Mouse (Mus musculus) forebrain, embryonic 12.5 days (tissue): ENCODE measurements at regions not wholly inside any gene's neighbourhood (a gene's known extent, or its start where the extent isn't known, plus 50 kb on each side); places are given as distances from the start of the nearest gene placed in this dataset.
A peak's percentile ranks its signal among the peaks of the same experiment; 100 is the strongest.

ENCODE experiments used
- ATAC-seq: fragments of 200-750 bp; cut with Nextera tagmentation; 2 replicates; pipeline ENCODE4 v1.8.0; 2017; ENCODE audit warnings: moderate TSS enrichment; ENCODE audit not compliant: low FRiP score
- H3K27ac ChIP-seq: fragments of 300-500 bp; sonication (generic); 2 replicates; pipeline ENCODE4 v1.5.1; 2016; ENCODE audit warnings: mild to moderate bottlenecking
- H3K27me3 ChIP-seq: fragments of 300-500 bp; sonication (generic); 2 replicates; pipeline ENCODE4 v1.6.1; 2016; ENCODE audit warnings: mild to moderate bottlenecking
- H3K36me3 ChIP-seq: fragments of 300-500 bp; sonication (generic); replicated peaks from 2 replicates; pipeline ENCODE4 v1.6.1; 2016; ENCODE audit warnings: mild to moderate bottlenecking
- H3K4me1 ChIP-seq: fragments of 300-500 bp; sonication (generic); 2 replicates; pipeline ENCODE4 v1.6.1; 2016
- H3K4me2 ChIP-seq: fragments of 300-500 bp; sonication (generic); 2 replicates; pipeline ENCODE4 v1.6.1; 2016; ENCODE audit warnings: mild to moderate bottlenecking, moderate library complexity
- H3K4me3 ChIP-seq: fragments of 300-500 bp; sonication (generic); replicated peaks from 2 replicates; pipeline ENCODE4 v1.5.1; 2016; ENCODE audit warnings: mild to moderate bottlenecking
- H3K9ac ChIP-seq: fragments of 300-500 bp; sonication (generic); 2 replicates; pipeline ENCODE4 v1.6.1; 2016; ENCODE audit warnings: mild to moderate bottlenecking
- H3K9me3 ChIP-seq: fragments of 300-500 bp; sonication (generic); 2 replicates; pipeline ENCODE4 v1.6.1; 2016
- WGBS: fragments of 180-500 bp; shearing (Covaris S2); methylation state at CpG from one replicate; pipeline ENCODE4 v1.1.7; 2016; 5-methylcytosine and 5-hydroxymethylcytosine counted together

DNA sequence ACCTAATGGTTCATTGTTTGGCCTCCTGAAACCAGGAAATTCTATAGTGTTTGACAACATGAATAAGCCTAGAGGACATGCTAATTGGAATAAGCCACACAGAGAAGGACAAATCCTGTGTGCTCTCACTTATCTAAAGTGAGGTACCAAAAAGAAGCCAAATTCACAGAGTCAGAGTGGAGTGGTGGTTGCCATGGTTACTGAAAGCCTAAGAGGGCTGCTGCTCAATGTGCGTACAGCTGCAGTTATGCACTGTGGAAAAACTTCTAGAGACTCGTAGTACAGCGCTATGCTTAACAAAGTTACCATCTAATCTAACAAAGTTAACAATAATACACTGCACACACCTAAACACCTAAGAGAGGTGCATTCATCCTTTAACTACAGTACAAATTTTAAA lies 171.4 kb upstream of the Ntm start:
- peaks cover 17% of the 10 kb centered on the region for H3K4me1 ChIP-seq
- H3K27ac ChIP-seq = no peak overlapping the region
- H3K9ac ChIP-seq = no peak overlapping the region
- no peaks in the 10 kb centered on the region for H3K36me3 ChIP-seq
- no peak overlapping the region for H3K4me3 ChIP-seq
- WGBS = 57% methylated on average over 3 of the region's 3 CpGs
- H3K27me3 ChIP-seq = peaks cover 9% of the 10 kb centered on the region; the same call in 1 of the 2 replicates
- no peaks in the 10 kb centered on the region for H3K9me3 ChIP-seq
- H3K4me2 ChIP-seq = no peak overlapping the region
- ATAC-seq = peak; percentile 30; the same call in 1 of the 2 replicates

DNA sequence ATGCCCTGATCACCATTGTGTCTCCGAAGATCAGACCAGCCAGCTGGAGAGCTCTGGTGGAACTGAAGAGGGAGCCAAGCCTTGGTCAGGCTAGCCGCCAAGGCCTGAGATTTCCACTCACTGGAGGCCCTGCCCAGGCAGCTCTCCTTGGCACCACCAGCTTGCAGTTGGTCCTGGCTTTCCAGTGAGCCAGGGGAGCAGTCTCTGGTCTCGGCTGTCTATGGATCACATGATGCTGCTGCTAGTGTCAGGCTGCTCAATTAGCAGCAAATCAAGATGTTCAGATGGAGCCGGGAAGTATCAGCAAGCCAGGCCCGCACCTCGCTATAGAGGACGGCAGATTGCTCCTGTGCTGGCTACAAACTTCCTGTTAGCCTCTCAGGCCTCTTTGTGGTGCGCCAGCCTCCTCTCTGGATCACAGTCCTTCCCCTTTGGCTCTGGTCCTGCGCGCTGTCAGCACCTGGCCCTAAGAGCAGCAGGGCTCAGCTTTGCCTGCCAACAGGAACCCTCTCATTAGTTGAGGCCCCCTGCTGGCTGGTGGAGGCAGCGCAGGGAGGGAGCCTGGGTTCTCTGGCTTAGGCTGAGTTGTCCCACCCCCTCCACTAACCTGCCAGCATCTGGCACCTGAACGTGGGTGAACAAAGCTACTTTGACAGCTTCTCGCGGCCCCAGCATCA lies 174.8 kb upstream of the Ntm start:
- no peak overlapping the region for H3K4me2 ChIP-seq
- WGBS = 30% methylated on average over 14 of the region's 14 CpGs

GRCm38 (mm10) chr9:30140188-30140587 lies 177.2 kb upstream of the Ntm start:
- Histone ChIP-seq H3K27me3 (peaks cover 9% of the 10 kb centered on the region; the same call in 1 of the 2 replicates), H3K4me1 (peaks cover 17% of the 10 kb centered on the region), H3K36me3 (no peaks in the 10 kb centered on the region), H3K27ac (no peak overlapping the region), H3K9ac (no peak overlapping the region), H3K4me3 (no peak overlapping the region), H3K4me2 (no peak overlapping the region), H3K9me3 (no peaks in the 10 kb centered on the region)
- 56% methylated on average over 3 of the region's 3 CpGs for WGBS
- peak; percentile 34; the same call in 1 of the 2 replicates for ATAC-seq

More for the DNA sequence above, 174.8 kb upstream of the Ntm start:
- H3K36me3 ChIP-seq = no peaks in the 10 kb centered on the region
- H3K9me3 ChIP-seq = no peaks in the 10 kb centered on the region
- no peak overlapping the region for H3K4me3 ChIP-seq
- H3K4me1 ChIP-seq = peaks cover 25% of the 10 kb centered on the region
- no peak overlapping the region for H3K27ac ChIP-seq
- no peak overlapping the region for H3K9ac ChIP-seq
- H3K27me3 ChIP-seq = peaks cover 9% of the 10 kb centered on the region; the same call in 1 of the 2 replicates
- peak; percentile 62 for ATAC-seq

DNA sequence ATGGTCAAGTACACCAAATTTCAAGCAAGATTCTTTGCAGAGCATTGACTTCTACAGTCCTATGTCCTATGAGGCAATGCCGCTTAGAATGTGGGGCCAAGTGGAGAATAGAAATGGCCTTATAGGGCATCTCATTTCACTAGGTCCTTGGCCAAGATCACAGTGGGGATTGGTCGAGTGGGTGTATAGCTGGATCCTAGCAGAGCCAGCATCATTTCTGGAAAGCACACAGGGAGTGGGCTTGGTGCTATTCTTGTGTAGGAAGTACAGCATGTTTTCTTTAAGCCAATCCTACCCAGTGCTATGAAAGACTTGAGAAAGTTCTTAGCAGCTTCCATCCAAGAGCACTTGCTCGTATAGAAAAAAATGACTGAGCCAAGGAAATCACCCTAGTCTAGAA lies 178.2 kb upstream of the Ntm start:
- peaks cover 7% of the 10 kb centered on the region; the same call in 1 of the 2 replicates for H3K27me3 ChIP-seq
- H3K27ac ChIP-seq = no peak overlapping the region
- no peaks in the 10 kb centered on the region for H3K9me3 ChIP-seq
- no peak overlapping the region for H3K9ac ChIP-seq
- peaks cover 17% of the 10 kb centered on the region for H3K4me1 ChIP-seq
- 91% methylated on average over 3 of the region's 3 CpGs for WGBS
- no peaks in the 10 kb centered on the region for H3K36me3 ChIP-seq
- ATAC-seq = no peak
- no peak overlapping the region for H3K4me2 ChIP-seq
- no peak overlapping the region for H3K4me3 ChIP-seq

GRCm38 (mm10) chr9:30142806-30143458 lies 180.0 kb upstream of the Ntm start:
- no peak overlapping the region for H3K9ac ChIP-seq
- peaks cover 10% of the 10 kb centered on the region for H3K4me1 ChIP-seq
- no peaks in the 10 kb centered on the region for H3K9me3 ChIP-seq
- no peak overlapping the region for H3K27ac ChIP-seq
- H3K4me3 ChIP-seq = no peak overlapping the region
- H3K36me3 ChIP-seq = no peaks in the 10 kb centered on the region
- no peak for ATAC-seq
- H3K27me3 ChIP-seq = no peaks in the 10 kb centered on the region
- H3K4me2 ChIP-seq = no peak overlapping the region
- WGBS = 90% methylated on average over 10 of the region's 10 CpGs

DNA sequence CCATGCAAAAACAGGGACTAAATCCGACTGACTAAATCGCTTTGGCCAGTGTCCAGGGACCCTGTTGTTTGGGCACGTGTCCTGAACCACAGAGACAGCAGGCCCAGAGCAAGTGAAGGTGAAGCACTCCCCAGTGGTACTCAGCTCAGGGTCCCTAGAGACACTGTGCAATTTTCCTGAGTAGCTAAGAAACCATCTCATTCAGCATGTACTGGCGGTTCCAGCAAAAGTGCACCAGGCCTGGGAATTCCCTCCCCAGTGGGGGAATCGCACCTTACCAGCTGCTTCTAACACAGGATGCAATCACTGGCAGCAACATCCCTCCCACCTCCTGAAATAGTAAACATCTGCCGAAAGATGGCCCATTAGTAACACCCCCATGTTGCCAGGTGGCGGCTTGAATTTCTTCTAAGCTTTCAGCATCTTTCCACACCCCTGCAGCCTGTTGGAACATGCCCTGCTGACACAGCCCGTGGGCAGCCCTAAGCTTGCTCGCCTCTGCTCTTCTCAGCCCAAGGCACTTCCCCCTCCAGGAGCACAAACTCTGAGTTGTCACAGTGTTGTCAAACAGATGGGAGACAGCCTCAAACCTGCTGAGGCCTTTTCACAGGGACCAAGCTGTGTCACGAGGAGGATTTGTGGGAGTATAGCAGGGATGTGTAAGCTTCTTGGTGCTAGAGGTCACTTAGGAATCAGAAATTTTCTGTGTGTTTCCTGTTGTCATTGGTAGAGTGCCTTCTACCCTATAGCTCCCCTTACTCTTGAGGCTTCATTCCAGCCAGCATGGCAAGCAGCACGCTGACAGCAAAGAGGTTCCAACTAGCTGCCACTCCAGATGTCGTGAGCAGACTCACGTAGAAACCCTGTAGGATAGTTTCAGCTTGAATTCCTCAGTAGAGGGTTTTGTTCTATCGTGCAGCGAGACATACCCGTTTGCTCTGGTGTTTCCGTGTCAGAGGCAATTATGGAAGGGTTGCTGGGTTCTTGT lies 186.8 kb upstream of the Ntm start:
- H3K4me1 ChIP-seq = peaks cover 4% of the 10 kb centered on the region; the same call in 1 of the 2 replicates
- ATAC-seq = no peak
- no peak overlapping the region for H3K4me2 ChIP-seq
- no peak overlapping the region for H3K9ac ChIP-seq
- WGBS = 59% methylated on average over 17 of the region's 17 CpGs
- no peak overlapping the region for H3K4me3 ChIP-seq
- H3K9me3 ChIP-seq = no peaks in the 10 kb centered on the region
- no peak overlapping the region for H3K27ac ChIP-seq
- no peaks in the 10 kb centered on the region for H3K27me3 ChIP-seq
- no peaks in the 10 kb centered on the region for H3K36me3 ChIP-seq

- peak; percentile 27; the same call in 1 of the 2 replicates for ATAC-seq
Observed at GRCm38 (mm10) chr9:30151173-30151572, 188.2 kb upstream of the Ntm start.

GRCm38 (mm10) chr9:30166235-30166752 lies 203.4 kb upstream of the Ntm start:
- no peak overlapping the region for H3K4me2 ChIP-seq
- WGBS = 90% methylated on average over 13 of the region's 13 CpGs
- H3K27ac ChIP-seq = no peak overlapping the region
- H3K36me3 ChIP-seq = no peaks in the 10 kb centered on the region
- no peaks in the 10 kb centered on the region for H3K9me3 ChIP-seq
- no peaks in the 10 kb centered on the region for H3K27me3 ChIP-seq
- H3K9ac ChIP-seq = no peak overlapping the region
- H3K4me3 ChIP-seq = no peak overlapping the region
- peaks cover 9% of the 10 kb centered on the region; the same call in 1 of the 2 replicates for H3K4me1 ChIP-seq
- no peak for ATAC-seq

More at GRCm38 (mm10) chr9:30151173-30151572, 188.2 kb upstream of the Ntm start:
- WGBS = 97% methylated on average over 1 of the region's 1 CpGs
- H3K27ac ChIP-seq = no peak overlapping the region
- H3K9me3 ChIP-seq = no peaks in the 10 kb centered on the region
- H3K4me1 ChIP-seq = peaks cover 4% of the 10 kb centered on the region; the same call in 1 of the 2 replicates
- no peaks in the 10 kb centered on the region for H3K36me3 ChIP-seq
- H3K4me3 ChIP-seq = no peak overlapping the region
- no peak overlapping the region for H3K4me2 ChIP-seq
- H3K9ac ChIP-seq = no peak overlapping the region
- H3K27me3 ChIP-seq = no peaks in the 10 kb centered on the region

GRCm38 (mm10) chr9:30167223-30167622 lies 204.3 kb upstream of the Ntm start:
- H3K27ac ChIP-seq = no peak overlapping the region
- H3K9me3 ChIP-seq = no peaks in the 10 kb centered on the region
- H3K27me3 ChIP-seq = no peaks in the 10 kb centered on the region
- H3K4me3 ChIP-seq = no peak overlapping the region
- no peak for ATAC-seq
- no peak overlapping the region for H3K4me2 ChIP-seq
- H3K36me3 ChIP-seq = no peaks in the 10 kb centered on the region
- 36% methylated on average over 7 of the region's 7 CpGs for WGBS
- peaks cover 9% of the 10 kb centered on the region; the same call in 1 of the 2 replicates for H3K4me1 ChIP-seq
- H3K9ac ChIP-seq = no peak overlapping the region

- H3K27me3 ChIP-seq = no peaks in the 10 kb centered on the region
- H3K36me3 ChIP-seq = no peaks in the 10 kb centered on the region
- ATAC-seq = no peak
- H3K27ac ChIP-seq = no peak overlapping the region
- H3K4me1 ChIP-seq = no peaks in the 10 kb centered on the region
- 89% methylated on average over 6 of the region's 6 CpGs for WGBS
- H3K9ac ChIP-seq = no peak overlapping the region
- no peak overlapping the region for H3K4me3 ChIP-seq
- no peak overlapping the region for H3K4me2 ChIP-seq
- no peaks in the 10 kb centered on the region for H3K9me3 ChIP-seq
Observed at GRCm38 (mm10) chr9:30174646-30175045, 211.7 kb upstream of the Ntm start.

GRCm38 (mm10) chr9:30175376-30175775 lies 212.4 kb upstream of the Ntm start:
- Histone ChIP-seq H3K4me3 (no peak overlapping the region), H3K4me1 (no peaks in the 10 kb centered on the region), H3K9me3 (no peaks in the 10 kb centered on the region), H3K9ac (no peak overlapping the region), H3K4me2 (no peak overlapping the region), H3K27ac (no peak overlapping the region), H3K36me3 (no peaks in the 10 kb centered on the region), H3K27me3 (no peaks in the 10 kb centered on the region)
- ATAC-seq = no peak
- WGBS = 87% methylated on average over 3 of the region's 3 CpGs

- Histone ChIP-seq H3K4me1 (peaks cover 12% of the 10 kb centered on the region), H3K36me3 (no peaks in the 10 kb centered on the region), H3K27ac (no peak overlapping the region), H3K27me3 (no peaks in the 10 kb centered on the region), H3K4me2 (no peak overlapping the region), H3K4me3 (no peak overlapping the region), H3K9me3 (no peaks in the 10 kb centered on the region), H3K9ac (no peak overlapping the region)
- ATAC-seq = no peak
- 73% methylated on average over 11 of the region's 11 CpGs for WGBS
Observed at GRCm38 (mm10) chr9:30183409-30183808, 220.5 kb upstream of the Ntm start.
